Mouse (Mus musculus) limb, embryonic 14.5 days (tissue): ENCODE results near the gene Pkn1. TPM values are rescaled to one million over a fixed set of nuclear protein-coding genes. Genes with fewer than 3 reads are reported as not detected.
A peak's percentile ranks its signal among the peaks of the same experiment; 100 is the strongest.

Source experiments
- ATAC-seq: fragments of 200-750 bp; cut with Nextera tagmentation; 2 replicates; pipeline ENCODE4 v1.8.0; 2017; ENCODE audit warnings: low read depth, moderate number of reproducible peaks, moderate TSS enrichment; ENCODE audit not compliant: low FRiP score
- DNase-seq: peaks from one replicate; pipeline ENCODE4 v3.0.0-alpha.2; 2015; ENCODE audit warnings: low spot score
- H3K27ac ChIP-seq: fragments of 300-500 bp; sonication (generic); replicated peaks from 2 replicates; pipeline ENCODE4 v1.5.1; 2014; ENCODE audit warnings: low read depth, mild to moderate bottlenecking, low read length, moderate library complexity, mixed read lengths
- H3K27me3 ChIP-seq: fragments of 300-500 bp; sonication (generic); 2 replicates; pipeline ENCODE4 v1.6.1; 2014; ENCODE audit warnings: low read length, mixed read lengths; ENCODE audit not compliant: control insufficient read depth, insufficient read depth
- H3K36me3 ChIP-seq: fragments of 300-500 bp; sonication (generic); 2 replicates; pipeline ENCODE4 v1.6.1; 2014; ENCODE audit warnings: mild to moderate bottlenecking, low read length, moderate library complexity, mixed read lengths; ENCODE audit not compliant: control insufficient read depth, insufficient read depth
- H3K4me1 ChIP-seq: fragments of 300-500 bp; sonication (generic); 2 replicates; pipeline ENCODE4 v1.6.1; 2014; ENCODE audit warnings: antibody characterized with exemption, low read length, mixed read lengths; ENCODE audit not compliant: control insufficient read depth, insufficient read depth
- H3K4me2 ChIP-seq: fragments of 300-500 bp; sonication (generic); replicated peaks from 2 replicates; pipeline ENCODE4 v1.6.1; 2014; ENCODE audit warnings: low read depth, mild to moderate bottlenecking, low read length, moderate library complexity; ENCODE audit not compliant: severe bottlenecking
- H3K4me3 ChIP-seq: fragments of 300-500 bp; sonication (generic); replicated peaks from 2 replicates; pipeline ENCODE4 v1.5.1; 2014; ENCODE audit warnings: low read length
- H3K9ac ChIP-seq: fragments of 300-500 bp; sonication (generic); 2 replicates; pipeline ENCODE4 v1.6.1; 2014; ENCODE audit warnings: mild to moderate bottlenecking, low read depth, low read length, moderate library complexity; ENCODE audit not compliant: severe bottlenecking
- H3K9me3 ChIP-seq: fragments of 300-500 bp; sonication (generic); 2 replicates; pipeline ENCODE4 v1.6.1; 2016; ENCODE audit warnings: low read length; ENCODE audit not compliant: control insufficient read depth
- POLR2A ChIP-seq: fragments of 200-500 bp; IDR thresholded peaks from 2 replicates; pipeline ENCODE4 v1.8.0; 2012; ENCODE audit warnings: inconsistent platforms, mild to moderate bottlenecking, moderate library complexity, borderline replicate concordance; ENCODE audit not compliant: insufficient read depth, insufficient read length; ENCODE audit errors: extremely low read depth
- WGBS: fragments of 180-500 bp; shearing (Covaris S2); extraction: QIAGEN DNeasy Blood & Tissue Kit; methylation state at CpG from one replicate; pipeline ENCODE4 v1.1.7; 2014; 5-methylcytosine and 5-hydroxymethylcytosine counted together
- polyA plus RNA-seq, 2 experiments: library from polyadenylated mRNA; depleted of rRNA in 1 of 2; stranded (reverse) in 1 of 2; unstranded in 1 of 2; fragments of >200 nt; fragmentation: Nextera tagmentation in 1 of 2; extraction: Ambion mirVana in 1 of 2; gene quantifications; 2 replicates each; pipeline versions ENCODE4 v1.2.1 to v1.2.3; 2012 to 2014

Gene Pkn1
- polyA plus RNA-seq, 2 experiments, result 24.3 to 46.9 TPM

- H3K9me3 ChIP-seq, result no peaks in the 10 kb centered on the region
- DNase-seq (peak; percentile 91), ATAC-seq (peak; percentile 69)
- 43% methylated on average over 10 of the region's 10 CpGs for WGBS
- no peaks in the 10 kb centered on the region for H3K27me3 ChIP-seq
- H3K9ac ChIP-seq, result no peak overlapping the region
- peak overlapping the region; percentile 59 for H3K27ac ChIP-seq
- no peak for TF ChIP-seq POLR2A
- peak overlapping the region; percentile 46; the same call in 1 of the 2 replicates for H3K4me3 ChIP-seq
- peak overlapping the region; percentile 70 for H3K4me2 ChIP-seq
- H3K4me1 ChIP-seq, result peaks cover 31% of the 10 kb centered on the region
- H3K36me3 ChIP-seq, result no peaks in the 10 kb centered on the region
These were observed 40.2 kb upstream of the Pkn1 start for GRCm38 (mm10) chr8:83738949-83739710.

- DNase-seq (peak; percentile 28), ATAC-seq (no peak)
- Histone ChIP-seq H3K4me3 (no peak overlapping the region), H3K27me3 (no peaks in the 10 kb centered on the region), H3K4me2 (no peak overlapping the region; the same call in 1 of the 2 replicates), H3K9me3 (no peaks in the 10 kb centered on the region), H3K27ac (no peak overlapping the region), H3K9ac (no peak overlapping the region), H3K4me1 (peaks cover 31% of the 10 kb centered on the region), H3K36me3 (0 out of 2 replicates have a peak, but pooled peaks cover under 1% of the 10 kb centered on the region)
- TF ChIP-seq POLR2A, result no peak
- 74% methylated on average over 4 of the region's 4 CpGs for WGBS
These were observed 39.0 kb upstream of the Pkn1 start for GRCm38 (mm10) chr8:83737852-83738562.

- DNase-seq, result no peak
- H3K4me3 ChIP-seq, result no peak overlapping the region
- H3K4me2 ChIP-seq, result no peak overlapping the region; the same call in 1 of the 2 replicates
- 88% methylated on average over 4 of the region's 4 CpGs for WGBS
- no peak overlapping the region for H3K27ac ChIP-seq
- H3K27me3 ChIP-seq, result no peaks in the 10 kb centered on the region
- peaks cover 31% of the 10 kb centered on the region for H3K4me1 ChIP-seq
- ATAC-seq, result no peak
- no peak overlapping the region for H3K9ac ChIP-seq
- H3K9me3 ChIP-seq, result no peaks in the 10 kb centered on the region
- TF ChIP-seq POLR2A, result no peak
- H3K36me3 ChIP-seq, result 0 out of 2 replicates have a peak, but pooled peaks cover 3% of the 10 kb centered on the region
These were observed 38.4 kb upstream of the Pkn1 start for GRCm38 (mm10) chr8:83737346-83737745.

- Histone ChIP-seq H3K27ac (no peak overlapping the region), H3K36me3 (0 out of 2 replicates have a peak, but pooled peaks cover 6% of the 10 kb centered on the region), H3K4me2 (no peak overlapping the region), H3K27me3 (no peaks in the 10 kb centered on the region), H3K9me3 (no peaks in the 10 kb centered on the region), H3K4me1 (peaks cover 31% of the 10 kb centered on the region), H3K4me3 (no peak overlapping the region), H3K9ac (no peak overlapping the region)
- WGBS, result 93% methylated on average over 4 of the region's 4 CpGs
- ATAC-seq (no peak), DNase-seq (no peak)
- TF ChIP-seq POLR2A, result no peak
These were observed 37.7 kb upstream of the Pkn1 start for GRCm38 (mm10) chr8:83736681-83737080.

- no peak for TF ChIP-seq POLR2A
- Histone ChIP-seq H3K4me2 (no peak overlapping the region), H3K9me3 (no peaks in the 10 kb centered on the region), H3K9ac (no peak overlapping the region), H3K27me3 (no peaks in the 10 kb centered on the region), H3K36me3 (peaks cover 34% of the 10 kb centered on the region), H3K4me3 (no peak overlapping the region), H3K27ac (no peak overlapping the region), H3K4me1 (peaks cover 5% of the 10 kb centered on the region)
- WGBS, result 71% methylated on average over 6 of the region's 6 CpGs
- DNase-seq (no peak), ATAC-seq (no peak)
These were observed 33.9 kb upstream of the Pkn1 start for GRCm38 (mm10) chr8:83732919-83733318.
